Mouse (Mus musculus) bone marrow, adult 2 months (tissue): ENCODE measurements around the gene Rps12-ps3.

Experiments
- CTCF ChIP-seq: fragments of 200-500 bp; IDR thresholded peaks from 2 replicates; pipeline ENCODE4 v1.5.1; 2011; ENCODE audit warnings: low read length, control low read depth; ENCODE audit not compliant: control insufficient read depth, insufficient read depth
- POLR2A ChIP-seq: fragments of 200-500 bp; IDR thresholded peaks from 2 replicates; pipeline ENCODE4 v1.6.1; 2011; ENCODE audit warnings: low read depth, mild to moderate bottlenecking, control low read depth, low read length, borderline replicate concordance; ENCODE audit not compliant: control insufficient read depth

DNA sequence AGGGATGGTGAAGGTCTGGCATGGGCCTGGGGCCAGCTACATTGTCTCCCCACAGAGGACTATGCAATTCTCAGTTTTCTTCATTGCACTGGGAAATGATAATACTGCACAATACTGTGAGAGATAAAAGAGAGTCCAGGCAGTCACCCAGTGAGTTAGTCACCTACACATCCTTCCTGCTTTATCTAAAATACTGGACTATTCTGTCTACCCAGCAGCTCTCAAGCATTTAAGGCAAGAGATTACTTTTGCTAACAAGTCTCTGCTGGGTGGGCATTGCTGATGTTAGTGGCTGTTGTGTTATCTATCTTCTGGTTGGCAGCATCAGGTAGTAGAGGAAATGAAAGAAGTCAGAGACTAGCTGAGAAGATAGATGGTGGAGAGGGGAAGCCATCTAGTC is 33.0 kb upstream of the Rps12-ps3 start:
- no peak for TF ChIP-seq POLR2A
- TF ChIP-seq CTCF = no peak
